Mouse (Mus musculus): ENCODE results near the gene Ube2d2b. TPM values are rescaled to one million over a fixed set of nuclear protein-coding genes. Genes with fewer than 3 reads are reported as not detected.

The Ube2d2b gene
- total RNA-seq, 2 experiments from 2014 or later, result not detected

Other genes with a start within 250 kb of the Ube2d2b start
- 10 to 100 TPM in 1 of 2 experiments, 1 to 10 TPM in 1; 9.1 to 10.6 TPM for gene Rpap2, start 232.7 kb upstream of the Ube2d2b start, total RNA-seq (2021)
- gene Glmn, start 232.2 kb upstream of the Ube2d2b start, total RNA-seq (2021), result 1 to 10 TPM; 5.5 to 6.1 TPM
- gene Gfi1, start 104.1 kb upstream of the Ube2d2b start, total RNA-seq (2021), result not detected
- gene Evi5, start 45.0 kb downstream of the Ube2d2b start, total RNA-seq (2021), result 10 to 100 TPM; 16.6 to 17.4 TPM
- 10 to 100 TPM; 36.7 to 45.6 TPM for gene Rpl5, start 70.4 kb downstream of the Ube2d2b start, total RNA-seq (2021)
- 10 to 100 TPM; 30.2 to 36.7 TPM for gene Fam69a, start 157.0 kb downstream of the Ube2d2b start, total RNA-seq (2021)
- gene Mtf2, start 235.6 kb downstream of the Ube2d2b start, total RNA-seq (2021), result 10 to 100 TPM; 13.7 to 13.9 TPM

All from gastrocnemius, postnatal 14 days (tissue).